Mouse (Mus musculus) ovary, postnatal 36 days (tissue): ENCODE data around the gene Pgam5.

Experiments used
- DNase-seq: peaks from one replicate; pipeline ENCODE4 v3.0.0; 2022; ENCODE audit warnings: low spot score, mixed read lengths

The Pgam5 gene

GRCm38 (mm10) chr5:110230401-110230779, 39.3 kb downstream of the Pgam5 start:
- no peak for DNase-seq

DNA sequence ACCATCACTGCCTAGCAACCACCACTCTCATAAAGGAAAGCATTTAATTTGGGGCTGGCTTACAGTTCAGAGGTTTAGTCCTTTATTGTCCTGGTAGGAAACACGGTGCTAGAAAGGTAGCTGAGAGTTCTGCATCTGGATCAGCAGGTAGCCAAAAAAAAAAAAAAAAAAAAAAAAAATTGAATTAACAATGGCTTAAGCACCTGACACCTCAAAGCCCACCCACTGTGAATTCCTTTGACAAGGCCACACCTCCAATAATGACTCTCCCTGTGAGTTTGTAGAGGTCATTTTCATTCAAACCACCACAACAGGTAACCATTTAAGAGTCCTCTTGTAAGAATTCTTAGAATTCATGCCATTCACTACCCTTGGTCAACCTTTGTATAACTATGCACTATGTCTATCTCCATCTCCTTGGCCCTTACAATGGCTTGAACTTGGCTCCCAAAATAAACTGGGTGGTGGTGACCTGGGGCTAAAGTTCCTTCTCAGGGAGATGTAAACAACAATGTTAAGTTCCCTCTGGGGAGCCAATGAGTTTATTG, 42.3 kb downstream of the Pgam5 start:
- DNase-seq, result no peak

DNA sequence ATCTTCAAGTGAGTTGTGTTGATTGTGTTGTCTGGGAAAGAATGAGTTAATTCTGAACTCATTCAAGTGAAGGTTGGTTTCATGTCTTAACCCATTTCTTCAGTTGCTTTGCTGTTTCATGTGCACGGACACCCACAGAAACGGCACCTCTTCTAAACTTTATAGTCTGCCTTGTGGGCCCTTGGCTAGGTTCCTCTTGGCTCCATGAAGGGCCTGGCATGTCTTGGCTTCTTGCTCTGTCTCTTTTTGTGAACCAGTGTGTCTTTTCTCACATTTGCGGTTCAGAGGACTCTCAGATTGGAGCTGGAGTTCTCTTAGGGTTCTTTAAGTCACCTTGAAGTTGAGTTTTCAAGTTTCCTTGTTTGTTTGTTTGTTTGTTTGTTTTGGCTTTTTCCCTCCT, 44.7 kb downstream of the Pgam5 start:
- no peak for DNase-seq

DNA sequence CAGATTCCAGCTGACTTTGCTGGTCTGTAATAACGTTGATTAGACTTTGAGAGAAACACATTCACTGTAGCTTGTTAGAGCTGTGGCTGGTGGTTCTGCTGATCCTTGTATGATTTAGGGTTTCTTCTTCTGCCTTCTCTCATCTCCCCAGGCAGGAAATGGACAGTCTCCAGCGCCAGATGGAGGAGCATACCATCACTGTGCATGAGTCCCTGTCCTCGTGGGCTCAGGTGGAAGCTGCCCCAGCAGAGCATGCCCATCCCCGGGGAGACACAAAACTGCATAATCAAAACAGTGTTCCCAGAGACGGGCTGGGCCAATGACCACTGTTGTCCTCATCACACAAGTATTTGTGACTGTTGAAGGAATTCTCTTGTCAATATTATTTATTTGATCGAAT, 47.0 kb downstream of the Pgam5 start:
- DNase-seq, result no peak

GRCm38 (mm10) chr5:110220331-110220730, 49.4 kb downstream of the Pgam5 start:
- DNase-seq, result no peak

GRCm38 (mm10) chr5:110216780-110217179, 52.9 kb downstream of the Pgam5 start:
- DNase-seq, result no peak

DNA sequence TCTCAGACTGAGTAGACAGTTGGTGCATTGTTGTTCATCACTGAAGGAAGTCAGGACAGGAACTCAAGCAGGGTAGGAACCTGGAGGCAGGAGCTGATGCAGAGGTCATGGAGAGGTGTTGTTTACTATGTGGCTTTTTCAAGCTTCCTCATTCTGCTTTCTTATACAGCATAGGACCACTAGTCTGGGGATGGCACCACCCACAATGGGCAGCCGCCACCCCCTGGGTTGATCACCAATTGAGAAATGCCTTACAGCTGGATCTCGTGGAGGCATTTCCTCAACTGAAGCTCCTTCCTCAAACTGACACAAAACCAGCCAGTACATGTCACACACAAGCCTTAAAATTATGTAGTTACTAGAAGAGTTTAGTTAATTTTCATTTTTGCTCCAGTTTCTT, 58.4 kb downstream of the Pgam5 start:
- no peak for DNase-seq
